Mouse (Mus musculus): Measurements from ENCODE around the gene Efcab9. TPM values are rescaled to one million over a fixed set of nuclear protein-coding genes. Genes with fewer than 3 reads are reported as not detected.

Gene Efcab9
- total and polyA plus RNA-seq, 2 experiments from 2014 or later = not detected

- H3K4me3 ChIP-seq (ENCODE audit: low read depth, low read length) = no peak overlapping the region
- no peak overlapping the region for H3K27ac ChIP-seq (ENCODE audit: low read depth, low read length)
- no peaks in the 10 kb centered on the region for H3K27me3 ChIP-seq (ENCODE audit: insufficient read depth, low read length)
- H3K9me3 ChIP-seq (ENCODE audit: low read length) = no peaks in the 10 kb centered on the region
- WGBS = 91% methylated on average over 6 of the region's 6 CpGs
- H3K9ac ChIP-seq (replicated peaks; ENCODE audit: low read length, poor library complexity, severe bottlenecking) = no peak overlapping the region
- DNase-seq (ENCODE audit: low spot score) (no peak), ATAC-seq (ENCODE audit: low FRiP score) (no peak)
- TF ChIP-seq CTCF (IDR thresholded peaks at IDR 0.05) = no peak
- no peaks in the 10 kb centered on the region; the same call in 1 of the 2 replicates for H3K36me3 ChIP-seq (ENCODE audit: insufficient read depth, low read length)
- H3K4me2 ChIP-seq (ENCODE audit: low read depth, low read length, poor library complexity, severe bottlenecking) = no peak overlapping the region
- no peaks in the 10 kb centered on the region for H3K4me1 ChIP-seq (ENCODE audit: insufficient read depth, low read length)
Measured at GRCm38 (mm10) chr11:32544041-32544440, 12.2 kb upstream of the Efcab9 start.

GRCm38 (mm10) chr11:32542687-32543411, 11.0 kb upstream of the Efcab9 start:
- Histone ChIP-seq H3K27me3 (ENCODE audit: insufficient read depth, low read length) (no peaks in the 10 kb centered on the region), H3K4me1 (ENCODE audit: insufficient read depth, low read length) (no peaks in the 10 kb centered on the region), H3K9ac (replicated peaks; ENCODE audit: low read length, poor library complexity, severe bottlenecking) (no peak overlapping the region), H3K4me2 (ENCODE audit: low read depth, low read length, poor library complexity, severe bottlenecking) (no peak overlapping the region), H3K4me3 (ENCODE audit: low read depth, low read length) (no peak overlapping the region), H3K27ac (ENCODE audit: low read depth, low read length) (no peak overlapping the region), H3K36me3 (ENCODE audit: insufficient read depth, low read length) (no peaks in the 10 kb centered on the region; the same call in 1 of the 2 replicates), H3K9me3 (ENCODE audit: low read length) (no peaks in the 10 kb centered on the region)
- no peak for TF ChIP-seq CTCF (IDR thresholded peaks at IDR 0.05)
- DNase-seq (ENCODE audit: low spot score) = no peak
- WGBS = 36% methylated on average over 3 of the region's 3 CpGs
- ATAC-seq (ENCODE audit: low FRiP score) = no peak

- no peak overlapping the region for H3K4me3 ChIP-seq (ENCODE audit: low read depth, low read length)
- ATAC-seq (ENCODE audit: low FRiP score) = no peak
- H3K36me3 ChIP-seq (ENCODE audit: insufficient read depth, low read length) = no peaks in the 10 kb centered on the region; the same call in 1 of the 2 replicates
- H3K9ac ChIP-seq (replicated peaks; ENCODE audit: low read length, poor library complexity, severe bottlenecking) = no peak overlapping the region
- 91% methylated on average over 4 of the region's 4 CpGs for WGBS
- H3K9me3 ChIP-seq (ENCODE audit: low read length) = no peaks in the 10 kb centered on the region
- H3K27me3 ChIP-seq (ENCODE audit: insufficient read depth, low read length) = no peaks in the 10 kb centered on the region
- DNase-seq (ENCODE audit: low spot score) = no peak
- H3K27ac ChIP-seq (ENCODE audit: low read depth, low read length) = no peak overlapping the region
- no peak for TF ChIP-seq CTCF (IDR thresholded peaks at IDR 0.05)
- no peaks in the 10 kb centered on the region for H3K4me1 ChIP-seq (ENCODE audit: insufficient read depth, low read length)
- H3K4me2 ChIP-seq (ENCODE audit: low read depth, low read length, poor library complexity, severe bottlenecking) = no peak overlapping the region
Measured at GRCm38 (mm10) chr11:32542181-32542580, 10.3 kb upstream of the Efcab9 start.

GRCm38 (mm10) chr11:32540463-32540862, 8.6 kb upstream of the Efcab9 start:
- no peaks in the 10 kb centered on the region for H3K9me3 ChIP-seq (ENCODE audit: low read length)
- WGBS = 84% methylated on average over 6 of the region's 6 CpGs
- ATAC-seq (ENCODE audit: low FRiP score) = no peak
- H3K27ac ChIP-seq (ENCODE audit: low read depth, low read length) = no peak overlapping the region
- no peak for DNase-seq (ENCODE audit: low spot score)
- no peaks in the 10 kb centered on the region for H3K27me3 ChIP-seq (ENCODE audit: insufficient read depth, low read length)
- H3K9ac ChIP-seq (replicated peaks; ENCODE audit: low read length, poor library complexity, severe bottlenecking) = no peak overlapping the region
- TF ChIP-seq CTCF (IDR thresholded peaks at IDR 0.05) = no peak
- no peak overlapping the region for H3K4me2 ChIP-seq (ENCODE audit: low read depth, low read length, poor library complexity, severe bottlenecking)
- H3K4me3 ChIP-seq (ENCODE audit: low read depth, low read length) = no peak overlapping the region
- 0 out of 2 replicates have a peak, but pooled peaks cover 3% of the 10 kb centered on the region for H3K4me1 ChIP-seq (ENCODE audit: insufficient read depth, low read length)
- H3K36me3 ChIP-seq (ENCODE audit: insufficient read depth, low read length) = no peaks in the 10 kb centered on the region; the same call in 1 of the 2 replicates

GRCm38 (mm10) chr11:32539717-32540116, 7.8 kb upstream of the Efcab9 start:
- Histone ChIP-seq H3K9ac (replicated peaks; ENCODE audit: low read length, poor library complexity, severe bottlenecking) (no peak overlapping the region), H3K27ac (ENCODE audit: low read depth, low read length) (no peak overlapping the region), H3K4me3 (ENCODE audit: low read depth, low read length) (no peak overlapping the region), H3K4me2 (ENCODE audit: low read depth, low read length, poor library complexity, severe bottlenecking) (no peak overlapping the region), H3K36me3 (ENCODE audit: insufficient read depth, low read length) (no peaks in the 10 kb centered on the region; the same call in 1 of the 2 replicates), H3K4me1 (ENCODE audit: insufficient read depth, low read length) (0 out of 2 replicates have a peak, but pooled peaks cover 3% of the 10 kb centered on the region), H3K9me3 (ENCODE audit: low read length) (no peaks in the 10 kb centered on the region), H3K27me3 (ENCODE audit: insufficient read depth, low read length) (no peaks in the 10 kb centered on the region)
- ATAC-seq (ENCODE audit: low FRiP score) (no peak), DNase-seq (ENCODE audit: low spot score) (no peak)
- WGBS = 91% methylated on average over 7 of the region's 7 CpGs
- TF ChIP-seq CTCF (IDR thresholded peaks at IDR 0.05) = no peak

- H3K27ac ChIP-seq (ENCODE audit: low read depth, low read length) = no peak overlapping the region
- TF ChIP-seq CTCF (IDR thresholded peaks at IDR 0.05) = no peak
- H3K36me3 ChIP-seq (ENCODE audit: insufficient read depth, low read length) = no peaks in the 10 kb centered on the region; the same call in 1 of the 2 replicates
- no peaks in the 10 kb centered on the region for H3K9me3 ChIP-seq (ENCODE audit: low read length)
- ATAC-seq (ENCODE audit: low FRiP score) (no peak), DNase-seq (ENCODE audit: low spot score) (no peak)
- 0 out of 2 replicates have a peak, but pooled peaks cover 6% of the 10 kb centered on the region for H3K4me1 ChIP-seq (ENCODE audit: insufficient read depth, low read length)
- no peaks in the 10 kb centered on the region for H3K27me3 ChIP-seq (ENCODE audit: insufficient read depth, low read length)
- H3K9ac ChIP-seq (replicated peaks; ENCODE audit: low read length, poor library complexity, severe bottlenecking) = no peak overlapping the region
- 88% methylated on average over 4 of the region's 4 CpGs for WGBS
- H3K4me2 ChIP-seq (ENCODE audit: low read depth, low read length, poor library complexity, severe bottlenecking) = no peak overlapping the region
- no peak overlapping the region for H3K4me3 ChIP-seq (ENCODE audit: low read depth, low read length)
Measured at GRCm38 (mm10) chr11:32538846-32539245, 7.0 kb upstream of the Efcab9 start.

All from midbrain, postnatal 0 days (tissue).